Mouse (Mus musculus) cortical plate, adult 2 months (tissue): ENCODE measurements at regions not wholly inside any gene's neighbourhood (a gene's known extent, or its start where the extent isn't known, plus 50 kb on each side); places are given as distances from the start of the nearest gene placed in this dataset.

Experiments used
- CTCF ChIP-seq: fragments of 200-500 bp; IDR thresholded peaks from 2 replicates; pipeline ENCODE4 v1.5.1; 2011; ENCODE audit warnings: mild to moderate bottlenecking, control low read depth, low read length; ENCODE audit not compliant: insufficient read depth; ENCODE audit errors: extremely low read depth
- POLR2A ChIP-seq: fragments of 200-500 bp; IDR thresholded peaks from 2 replicates; pipeline ENCODE4 v1.6.1; 2011; ENCODE audit warnings: mild to moderate bottlenecking, low read length, control low read depth; ENCODE audit not compliant: insufficient read depth; ENCODE audit errors: extremely low read depth

DNA sequence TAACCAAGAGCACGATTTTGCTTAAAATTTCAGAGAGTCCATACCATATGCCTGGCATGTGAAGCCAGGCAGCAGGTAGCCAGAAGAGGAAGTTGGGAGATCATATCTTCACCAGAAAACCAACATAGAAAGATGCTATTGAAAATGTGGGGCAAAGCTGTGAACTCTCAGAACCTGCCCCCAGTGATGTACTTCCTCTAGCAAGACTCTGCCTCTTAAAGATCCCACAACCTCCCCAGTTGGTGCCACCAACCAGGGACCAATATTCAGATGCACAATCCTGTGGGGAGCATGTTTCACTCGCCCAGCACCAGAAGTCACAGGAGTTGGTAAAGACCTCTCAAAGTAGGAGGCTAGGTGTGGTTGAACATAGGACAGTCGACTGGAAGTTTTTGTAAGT lies 52.0 kb upstream of the Rad23b start:
- no peak for TF ChIP-seq CTCF
- no peak for TF ChIP-seq POLR2A
